Mouse (Mus musculus) spleen, adult 10 weeks (tissue): ENCODE results near the gene Emilin1. TPM values are rescaled to one million over a fixed set of nuclear protein-coding genes. Genes with fewer than 3 reads are reported as not detected.

Source experiments
- polyA plus RNA-seq: library from polyadenylated mRNA; stranded (reverse); fragments of 350-450 nt; fragmentation: Illumina TruSeq; extraction: RNeasy Lipid Tissue Mini Kit (QIAGEN cat#74804); gene quantifications from one replicate; pipeline ENCODE4 v1.2.3, GENCODE M21; 2015; ENCODE audit warnings: low replicate concordance; ENCODE audit not compliant: insufficient read depth

Emilin1 gene
- polyA plus RNA-seq = 12.1 TPM

DNA sequence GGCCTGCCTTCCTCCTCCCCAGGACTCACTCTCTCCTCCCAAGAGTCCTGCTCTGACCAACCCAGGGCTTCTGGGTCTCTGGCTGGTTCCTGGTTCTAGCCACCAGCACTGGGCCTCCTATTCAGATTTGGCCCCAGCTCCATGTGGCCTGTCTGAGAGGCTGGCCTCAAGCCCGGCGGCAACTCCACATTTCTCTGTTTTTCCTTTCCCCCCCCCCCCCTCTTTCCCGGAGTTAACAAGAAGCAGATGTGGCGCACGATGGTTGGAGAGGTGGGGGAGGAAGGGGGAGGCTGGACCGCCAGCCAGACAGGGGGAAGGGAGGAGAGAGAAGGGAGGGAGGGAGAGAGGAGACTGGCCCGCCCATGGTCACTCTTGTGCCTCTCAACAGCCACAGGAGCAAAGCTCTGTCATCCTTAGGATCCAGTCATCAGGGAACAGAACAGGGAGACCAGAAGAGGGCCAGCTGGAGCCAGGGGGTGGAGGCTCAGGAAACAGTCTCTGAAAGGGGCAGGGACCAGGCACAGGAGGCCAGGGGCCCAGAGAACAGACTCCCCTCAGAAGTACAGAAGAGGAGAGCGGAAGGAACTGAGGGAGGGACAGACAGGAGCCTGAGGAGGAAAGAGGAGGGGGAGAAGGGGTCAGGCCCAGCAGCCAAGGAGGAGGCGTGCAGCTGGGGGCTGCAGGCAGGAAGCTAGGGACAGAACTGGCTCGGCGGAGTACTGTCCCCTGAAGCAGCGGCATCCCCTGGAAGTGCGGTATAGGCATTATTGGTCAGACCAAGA is at the start of gene Emilin1:
Gene Emilin1 (plus strand): TSS at position 343 of the 782 bp plus-strand sequence.

DNA sequence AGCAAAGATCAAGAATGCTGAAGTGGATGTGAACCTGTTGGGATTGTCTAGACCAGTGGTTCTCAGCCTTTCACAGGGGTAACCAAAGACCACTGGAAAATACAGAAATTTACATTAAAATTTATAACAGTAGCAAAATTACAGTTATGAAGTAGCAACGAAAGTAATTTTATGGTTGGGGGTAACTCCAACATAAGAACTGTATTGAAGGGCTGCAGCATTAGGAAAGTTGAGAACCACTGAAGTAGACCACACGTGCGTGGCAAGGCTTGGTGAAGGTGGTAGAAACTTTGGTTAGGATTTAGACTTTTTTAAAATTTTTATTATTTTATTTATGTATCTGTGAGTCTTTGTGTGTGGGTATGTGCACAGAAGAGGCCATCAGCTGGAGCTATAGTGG is 45.5 kb upstream of the Emilin1 start, which contains the start of gene Tmem214:
Gene Tmem214 (plus strand): TSS at position 301 of the 400 bp plus-strand sequence.

GRCm38 (mm10) chr5:30888337-30889087 is 24.7 kb upstream of the Emilin1 start, which contains the start of gene Agbl5:
Gene Agbl5 (plus strand): TSS chr5:30888694.

GRCm38 (mm10) chr5:30907413-30908059 is 5.7 kb upstream of the Emilin1 start, which contains the start of gene Ost4:
Gene Ost4 (minus strand): TSS chr5:30907788.

DNA sequence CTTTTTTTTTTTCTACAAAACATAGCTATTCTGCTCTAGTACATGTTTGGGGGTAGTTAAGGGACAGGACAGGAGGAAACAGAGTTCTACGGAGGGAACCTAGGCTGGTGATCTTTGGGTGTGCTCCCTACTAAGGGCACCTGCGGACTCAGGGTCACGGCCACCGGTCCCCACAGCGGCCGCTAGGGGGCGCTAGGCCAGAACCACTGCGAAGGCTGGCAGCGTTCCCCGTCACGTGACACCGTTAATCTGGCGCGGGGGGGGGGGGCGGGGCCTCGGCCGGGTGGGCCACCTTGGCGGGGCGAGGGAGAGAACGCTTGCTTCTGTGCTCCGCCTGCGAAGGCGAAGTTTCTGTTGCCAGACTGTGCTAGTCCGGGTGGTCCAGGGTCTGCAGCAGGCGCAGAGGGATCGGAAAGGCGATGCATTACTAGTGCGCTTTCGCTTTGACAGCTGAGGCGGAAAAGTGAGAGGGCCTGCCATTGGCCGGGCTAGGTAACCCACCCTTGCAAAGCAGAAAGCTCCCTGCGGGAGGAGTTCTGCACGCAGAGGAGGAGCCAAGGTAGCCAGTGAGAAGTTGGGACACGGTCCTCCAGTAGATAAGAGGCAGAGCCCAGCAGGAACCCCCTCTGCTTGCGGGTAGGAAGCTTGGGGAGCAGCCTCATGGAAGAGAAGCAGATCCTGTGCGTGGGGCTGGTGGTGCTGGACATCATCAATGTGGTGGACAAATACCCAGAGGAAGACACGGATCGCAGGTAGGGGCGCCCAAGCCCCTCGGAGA is 8.2 kb downstream of the Emilin1 start, which contains the start of gene Khk:
Gene Khk (plus strand): TSS at position 176 of the 778 bp plus-strand sequence.

GRCm38 (mm10) chr5:30944956-30945781 is 32.0 kb downstream of the Emilin1 start, which contains the start of gene Cgref1:
Gene Cgref1 (minus strand): TSS chr5:30945591.

GRCm38 (mm10) chr5:30959966-30960501 is 46.8 kb downstream of the Emilin1 start, which contains the start of gene Preb:
Gene Preb (minus strand): TSS chr5:30960361.

GRCm38 (mm10) chr5:30968416-30968815 is 55.2 kb downstream of the Emilin1 start, which contains the start of gene Tcf23:
Gene Tcf23 (plus strand): TSS chr5:30968662.

Other genes starting within 250 kb of the Emilin1 start
- 67.7 TPM for gene Cenpa, start 246.6 kb upstream of the Emilin1 start, polyA plus RNA-seq
- gene Dpysl5, start 201.8 kb upstream of the Emilin1 start, polyA plus RNA-seq = 0.04 TPM
- gene Mapre3, start 98.8 kb upstream of the Emilin1 start, polyA plus RNA-seq = 10.2 TPM
- gene Tmem214, start 45.4 kb upstream of the Emilin1 start, polyA plus RNA-seq = 22.5 TPM
- 9.6 TPM for gene Agbl5, start 24.7 kb upstream of the Emilin1 start, polyA plus RNA-seq
- 182 TPM for gene Ost4, start 5.6 kb upstream of the Emilin1 start, polyA plus RNA-seq
- 8.0 TPM for gene Khk, start 8.0 kb downstream of the Emilin1 start, polyA plus RNA-seq
- not detected for gene Cgref1, start 32.2 kb downstream of the Emilin1 start, polyA plus RNA-seq
- 147 TPM for gene Preb, start 47.0 kb downstream of the Emilin1 start, polyA plus RNA-seq
- gene Tcf23, start 55.3 kb downstream of the Emilin1 start, polyA plus RNA-seq = 0.54 TPM
- gene Atraid, start 134.9 kb downstream of the Emilin1 start, polyA plus RNA-seq = 100 TPM
- gene Slc5a6, start 135.5 kb downstream of the Emilin1 start, polyA plus RNA-seq = 5.0 TPM
- gene Cad, start 141.4 kb downstream of the Emilin1 start, polyA plus RNA-seq = 12.4 TPM
- gene Dnajc5g, start 192.9 kb downstream of the Emilin1 start, polyA plus RNA-seq = not detected
- not detected for gene Slc30a3, start 194.8 kb downstream of the Emilin1 start, polyA plus RNA-seq
- not detected for gene Trim54, start 203.3 kb downstream of the Emilin1 start, polyA plus RNA-seq
- not detected for gene Ucn, start 225.4 kb downstream of the Emilin1 start, polyA plus RNA-seq
- 37.0 TPM for gene Mpv17, start 240.8 kb downstream of the Emilin1 start, polyA plus RNA-seq